Mouse (Mus musculus) erythroblast, embryonic 14.5 days (primary cell): ENCODE results near the gene Mrpl38.

ENCODE experiments used
- GATA1 ChIP-seq: IDR thresholded peaks from 2 replicates; pipeline ENCODE4 v1.6.1; 2012; ENCODE audit warnings: low read length, inconsistent platforms, mixed read lengths
- TAL1 ChIP-seq: IDR thresholded peaks from 3 replicates; pipeline ENCODE4 v1.6.1; 2012; ENCODE audit warnings: low read length, inconsistent platforms, mixed read lengths

DNA sequence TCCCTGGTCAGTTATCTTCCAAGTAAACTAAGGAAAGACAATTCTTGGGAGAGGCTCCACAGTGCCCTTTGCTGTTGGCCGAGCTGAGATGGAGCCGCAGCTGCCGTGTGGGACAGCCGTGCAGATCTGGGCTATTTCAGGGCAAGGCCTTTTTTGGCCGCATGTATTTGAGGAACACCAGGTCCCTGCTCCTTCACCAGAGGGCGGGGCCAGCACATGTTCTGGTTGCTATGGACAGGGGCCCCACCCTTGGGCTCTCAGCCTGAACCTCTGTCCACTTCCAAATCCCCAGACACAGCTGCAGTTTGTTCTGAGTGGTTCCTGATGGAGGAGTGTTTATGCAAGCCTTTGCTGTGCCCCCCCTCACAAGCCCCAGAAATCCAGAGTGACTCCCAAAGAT is 38.3 kb downstream of the Mrpl38 start:
- TF ChIP-seq TAL1: no peak
- no peak for TF ChIP-seq GATA1
